Mouse (Mus musculus) stomach, postnatal 0 days (tissue): ENCODE results near the gene Lingo1. TPM values are rescaled to one million over a fixed set of nuclear protein-coding genes. Genes with fewer than 3 reads are reported as not detected.

Experiments used
- ATAC-seq: fragments of 200-750 bp; cut with Nextera tagmentation; 2 replicates; pipeline ENCODE4 v1.8.0; 2017; ENCODE audit not compliant: low FRiP score, low TSS enrichment
- DNase-seq: peaks from one replicate; pipeline ENCODE4 v3.0.0-alpha.2; 2016; ENCODE audit warnings: low spot score
- H3K27ac ChIP-seq: fragments of 300-500 bp; sonication (generic); replicated peaks from 2 replicates; pipeline ENCODE4 v1.5.1; 2014; ENCODE audit warnings: mild to moderate bottlenecking, control low read depth
- H3K27me3 ChIP-seq: fragments of 300-500 bp; sonication (generic); 2 replicates; pipeline ENCODE4 v1.6.1; 2014; ENCODE audit warnings: low read length; ENCODE audit not compliant: control insufficient read depth, insufficient read depth
- H3K36me3 ChIP-seq: fragments of 300-500 bp; sonication (generic); 2 replicates; pipeline ENCODE4 v1.6.1; 2014; ENCODE audit warnings: low read length, mixed read lengths; ENCODE audit not compliant: control insufficient read depth, insufficient read depth
- H3K4me1 ChIP-seq: fragments of 300-500 bp; sonication (generic); replicated peaks from 2 replicates; pipeline ENCODE4 v1.6.1; 2014; ENCODE audit warnings: antibody characterized with exemption; ENCODE audit not compliant: control insufficient read depth, insufficient read depth
- H3K4me2 ChIP-seq: fragments of 300-500 bp; sonication (generic); replicated peaks from 2 replicates; pipeline ENCODE4 v1.6.1; 2014; ENCODE audit warnings: low read depth, mild to moderate bottlenecking, control low read depth, moderate library complexity
- H3K4me3 ChIP-seq: fragments of 300-500 bp; sonication (generic); 2 replicates; pipeline ENCODE4 v1.5.1; 2014; ENCODE audit warnings: low read depth, low read length, control low read depth
- H3K9ac ChIP-seq: fragments of 300-500 bp; sonication (generic); 2 replicates; pipeline ENCODE4 v1.6.1; 2014; ENCODE audit warnings: mild to moderate bottlenecking, low read length, control low read depth, mixed read lengths
- H3K9me3 ChIP-seq: fragments of 300-500 bp; sonication (generic); 2 replicates; pipeline ENCODE4 v1.6.1; 2016; ENCODE audit warnings: low read length; ENCODE audit not compliant: control insufficient read depth
- CTCF ChIP-seq: IDR thresholded peaks from 2 replicates; pipeline ENCODE4 v1.5.1; 2016; ENCODE audit warnings: antibody characterized with exemption, low read depth, mild to moderate bottlenecking, moderate library complexity
- EP300 ChIP-seq: optimal IDR thresholded peaks from 2 replicates; pipeline ENCODE3; 2016; ENCODE audit warnings: antibody characterized with exemption
- WGBS: fragments of 180-500 bp; shearing (Covaris S2); extraction: QIAGEN DNeasy Blood & Tissue Kit; methylation state at CpG from one replicate; pipeline ENCODE4 v1.1.7; 2014; 5-methylcytosine and 5-hydroxymethylcytosine counted together
- polyA plus RNA-seq: library from polyadenylated mRNA; unstranded; fragments of >200 nt; fragmentation: Nextera tagmentation; extraction: Ambion mirVana; gene quantifications from 2 replicates; pipeline ENCODE4 v1.2.1, GENCODE M21; 2015

The Lingo1 gene
- polyA plus RNA-seq, 1 experiment from 2014 or later: 0.99 TPM

GRCm38 (mm10) chr9:56669605-56670221 lies 126.6 kb downstream of the Lingo1 start:
- H3K9me3 ChIP-seq: no peaks in the 10 kb centered on the region
- no peak overlapping the region for H3K27ac ChIP-seq
- H3K36me3 ChIP-seq: no peaks in the 10 kb centered on the region
- no peak overlapping the region for H3K9ac ChIP-seq
- H3K4me1 ChIP-seq: no peaks in the 10 kb centered on the region
- no peaks in the 10 kb centered on the region for H3K27me3 ChIP-seq
- no peak for DNase-seq
- H3K4me3 ChIP-seq: no peak overlapping the region
- no peak for ATAC-seq
- TF ChIP-seq EP300 (no peak), CTCF (no peak)
- WGBS: 38% methylated on average over 11 of the region's 11 CpGs
- H3K4me2 ChIP-seq: no peak overlapping the region

DNA sequence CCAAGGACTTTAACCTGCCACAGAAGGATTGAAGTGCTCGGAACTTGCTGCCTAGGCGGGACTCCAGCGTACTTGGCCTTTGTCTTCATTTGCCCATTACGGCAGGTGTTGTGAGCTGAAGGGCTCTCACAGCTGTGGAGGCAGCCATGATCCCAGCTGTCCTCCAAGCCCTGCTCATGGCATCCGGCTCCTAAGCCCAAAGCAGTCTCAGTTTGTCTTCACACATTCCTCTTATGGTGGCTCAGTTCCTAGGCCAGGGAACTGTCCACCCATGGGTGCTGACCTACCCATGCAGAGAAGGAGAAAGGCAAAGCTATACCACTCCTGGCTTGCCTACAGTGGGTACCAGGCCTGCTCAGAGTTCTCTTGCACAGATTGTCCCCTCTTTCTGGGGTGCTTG lies 132.1 kb downstream of the Lingo1 start:
- Histone ChIP-seq H3K9me3 (no peaks in the 10 kb centered on the region), H3K27me3 (no peaks in the 10 kb centered on the region), H3K4me1 (no peaks in the 10 kb centered on the region), H3K27ac (no peak overlapping the region), H3K36me3 (no peaks in the 10 kb centered on the region), H3K4me2 (no peak overlapping the region), H3K9ac (no peak overlapping the region), H3K4me3 (no peak overlapping the region)
- 67% methylated on average over 5 of the region's 5 CpGs for WGBS
- ATAC-seq (no peak), DNase-seq (peak; percentile 40)
- TF ChIP-seq CTCF: no peak
- TF ChIP-seq EP300: no peak

GRCm38 (mm10) chr9:56662946-56663345 lies 133.3 kb downstream of the Lingo1 start:
- TF ChIP-seq CTCF (no peak), EP300 (no peak)
- ATAC-seq (no peak), DNase-seq (no peak)
- Histone ChIP-seq H3K27ac (no peak overlapping the region), H3K9ac (no peak overlapping the region), H3K27me3 (no peaks in the 10 kb centered on the region), H3K4me1 (no peaks in the 10 kb centered on the region), H3K36me3 (no peaks in the 10 kb centered on the region), H3K4me3 (no peak overlapping the region), H3K9me3 (no peaks in the 10 kb centered on the region), H3K4me2 (no peak overlapping the region)
- WGBS: 54% methylated on average over 7 of the region's 7 CpGs

- 67% methylated on average over 3 of the region's 3 CpGs for WGBS
- Histone ChIP-seq H3K9me3 (no peaks in the 10 kb centered on the region), H3K27ac (no peak overlapping the region), H3K36me3 (no peaks in the 10 kb centered on the region), H3K4me1 (no peaks in the 10 kb centered on the region), H3K9ac (no peak overlapping the region), H3K4me2 (no peak overlapping the region), H3K4me3 (no peak overlapping the region), H3K27me3 (no peaks in the 10 kb centered on the region)
- no peak for TF ChIP-seq CTCF
- ATAC-seq (no peak), DNase-seq (no peak)
These were observed 133.9 kb downstream of the Lingo1 start for GRCm38 (mm10) chr9:56662405-56662804.

DNA sequence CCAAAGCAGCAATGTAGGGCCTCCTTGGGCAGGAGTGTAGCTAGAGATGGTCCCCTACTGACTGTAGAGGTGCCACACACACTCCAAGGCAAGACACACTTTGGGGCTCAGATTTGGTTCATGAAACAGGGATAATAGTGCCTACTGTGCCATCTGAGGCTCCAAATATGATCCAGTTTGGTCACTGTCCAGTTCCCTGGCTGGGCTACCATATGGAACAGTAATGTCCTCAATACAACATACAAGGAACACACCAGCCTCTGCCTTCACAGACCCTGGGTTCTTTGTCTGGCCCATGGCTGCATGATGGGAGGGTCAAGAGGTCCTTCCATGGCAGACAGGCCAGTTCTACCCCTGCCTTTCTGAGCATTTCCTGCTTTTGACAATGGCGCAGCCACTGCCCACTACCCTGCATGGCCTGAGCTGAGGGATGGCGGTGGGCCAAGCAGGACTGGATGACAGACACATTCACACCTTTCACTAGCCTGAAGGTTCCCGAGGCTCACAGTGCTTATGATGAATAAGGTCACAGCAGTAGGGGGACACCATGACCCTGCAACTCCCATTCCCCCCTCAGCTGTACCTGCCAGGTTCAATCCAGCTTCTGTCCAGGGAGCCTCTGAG lies 134.9 kb downstream of the Lingo1 start:
- Histone ChIP-seq H3K9ac (no peak overlapping the region), H3K4me1 (no peaks in the 10 kb centered on the region), H3K36me3 (no peaks in the 10 kb centered on the region), H3K9me3 (no peaks in the 10 kb centered on the region), H3K27ac (no peak overlapping the region), H3K4me3 (no peak overlapping the region), H3K4me2 (no peak overlapping the region), H3K27me3 (no peaks in the 10 kb centered on the region)
- WGBS: 85% methylated on average over 3 of the region's 3 CpGs
- ATAC-seq (no peak), DNase-seq (no peak)
- no peak for TF ChIP-seq EP300
- no peak for TF ChIP-seq CTCF

GRCm38 (mm10) chr9:56658580-56658979 lies 137.7 kb downstream of the Lingo1 start:
- no peak for DNase-seq
- ATAC-seq: no peak
- H3K4me3 ChIP-seq: no peak overlapping the region
- no peaks in the 10 kb centered on the region for H3K9me3 ChIP-seq
- no peak overlapping the region for H3K4me2 ChIP-seq
- H3K9ac ChIP-seq: no peak overlapping the region
- no peaks in the 10 kb centered on the region for H3K36me3 ChIP-seq
- TF ChIP-seq EP300 (no peak), CTCF (no peak)
- no peaks in the 10 kb centered on the region for H3K27me3 ChIP-seq
- H3K27ac ChIP-seq: no peak overlapping the region
- WGBS: 87% methylated on average over 4 of the region's 4 CpGs
- H3K4me1 ChIP-seq: no peaks in the 10 kb centered on the region
